Mouse (Mus musculus) liver, embryonic 15.5 days (tissue): ENCODE measurements around the gene Dusp13. TPM values are rescaled to one million over a fixed set of nuclear protein-coding genes. Genes with fewer than 3 reads are reported as not detected.
A peak's percentile ranks its signal among the peaks of the same experiment; 100 is the strongest.

Experiments used
- ATAC-seq: fragments of 200-750 bp; cut with Nextera tagmentation; 2 replicates; pipeline ENCODE4 v1.8.0; 2017; ENCODE audit warnings: moderate number of reproducible peaks, mild to moderate bottlenecking, moderate library complexity; ENCODE audit not compliant: insufficient read depth
- H3K27ac ChIP-seq: fragments of 300-500 bp; sonication (generic); replicated peaks from 2 replicates; pipeline ENCODE4 v1.5.1; 2015; ENCODE audit warnings: mild to moderate bottlenecking, inconsistent platforms
- H3K27me3 ChIP-seq: fragments of 300-500 bp; sonication (generic); 2 replicates; pipeline ENCODE4 v1.6.1; 2015; ENCODE audit warnings: mild to moderate bottlenecking, inconsistent platforms
- H3K36me3 ChIP-seq: fragments of 300-500 bp; sonication (generic); replicated peaks from 2 replicates; pipeline ENCODE4 v1.6.1; 2015; ENCODE audit warnings: moderate library complexity, mild to moderate bottlenecking, inconsistent platforms
- H3K4me1 ChIP-seq: fragments of 300-500 bp; sonication (generic); replicated peaks from 2 replicates; pipeline ENCODE4 v1.6.1; 2015; ENCODE audit warnings: inconsistent platforms
- H3K4me2 ChIP-seq: fragments of 300-500 bp; sonication (generic); 2 replicates; pipeline ENCODE4 v1.6.1; 2015; ENCODE audit warnings: moderate library complexity, mild to moderate bottlenecking, inconsistent platforms
- H3K4me3 ChIP-seq: fragments of 300-500 bp; sonication (generic); replicated peaks from 2 replicates; pipeline ENCODE4 v1.5.1; 2015; ENCODE audit warnings: mild to moderate bottlenecking, inconsistent platforms
- H3K9ac ChIP-seq: fragments of 300-500 bp; sonication (generic); 2 replicates; pipeline ENCODE4 v1.6.1; 2015; ENCODE audit warnings: moderate library complexity, mild to moderate bottlenecking, inconsistent platforms
- H3K9me3 ChIP-seq: fragments of 300-500 bp; sonication (generic); replicated peaks from 2 replicates; pipeline ENCODE4 v1.6.1; 2016; ENCODE audit warnings: inconsistent platforms
- WGBS: fragments of 180-500 bp; shearing (Covaris S2); methylation state at CpG from one replicate; pipeline ENCODE4 v1.1.7; 2015; ENCODE audit warnings: mixed read lengths; ENCODE audit not compliant: insufficient replicate concordance; 5-methylcytosine and 5-hydroxymethylcytosine counted together
- polyA plus RNA-seq: library from polyadenylated mRNA; unstranded; fragments of >200 nt; fragmentation: Nextera tagmentation; extraction: Ambion mirVana; gene quantifications from 2 replicates; pipeline ENCODE4 v1.2.1, GENCODE M21; 2015

The Dusp13 gene
- polyA plus RNA-seq, 1 experiment from 2014 or later: 0.18 TPM

DNA sequence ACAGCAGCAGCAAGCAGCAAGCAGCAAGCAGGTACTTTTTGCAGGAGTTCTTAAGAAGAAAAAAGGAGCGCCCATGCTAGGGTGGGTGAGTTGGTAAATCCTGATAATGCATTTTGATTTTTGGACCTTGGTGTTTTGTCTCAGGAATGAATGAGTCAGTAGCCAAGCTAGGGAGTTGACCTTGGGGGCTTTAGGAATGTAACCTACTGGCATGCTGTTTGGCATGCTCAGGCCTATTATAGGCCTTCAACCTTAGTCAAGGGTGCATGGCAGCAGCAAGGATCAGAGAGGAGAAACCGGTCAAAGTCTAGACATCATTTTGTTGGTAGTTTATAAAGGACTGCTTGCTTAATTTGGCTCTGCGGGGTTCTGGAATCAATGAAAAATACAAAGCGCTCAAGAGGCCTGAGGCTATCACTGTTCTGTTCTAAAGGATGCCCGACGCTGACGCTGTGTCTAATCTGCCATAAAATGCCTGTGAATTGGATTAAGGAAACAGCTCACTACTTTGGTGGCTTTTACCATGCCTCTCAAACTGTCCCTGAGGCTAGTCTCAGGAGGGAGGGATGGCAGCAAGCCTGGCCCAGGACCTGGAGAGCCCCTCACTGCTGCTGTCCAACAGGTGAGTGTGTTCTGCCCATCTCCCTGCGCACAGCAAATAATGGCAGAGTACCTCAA is 28.8 kb downstream of the Dusp13 start:
- no peak overlapping the region for H3K27ac ChIP-seq
- H3K4me1 ChIP-seq: no peaks in the 10 kb centered on the region
- ATAC-seq: no peak
- no peaks in the 10 kb centered on the region; the same call in 1 of the 2 replicates for H3K27me3 ChIP-seq
- no peak overlapping the region for H3K4me2 ChIP-seq
- WGBS: 79% methylated on average over 8 of the region's 8 CpGs
- H3K36me3 ChIP-seq: no peaks in the 10 kb centered on the region
- no peak overlapping the region for H3K4me3 ChIP-seq
- no peak overlapping the region for H3K9ac ChIP-seq
- no peaks in the 10 kb centered on the region for H3K9me3 ChIP-seq

GRCm38 (mm10) chr14:21720430-21721205 is 30.4 kb downstream of the Dusp13 start:
- Histone ChIP-seq H3K4me1 (no peaks in the 10 kb centered on the region), H3K27me3 (no peaks in the 10 kb centered on the region; the same call in 1 of the 2 replicates), H3K9ac (no peak overlapping the region), H3K27ac (no peak overlapping the region), H3K4me2 (no peak overlapping the region), H3K9me3 (no peaks in the 10 kb centered on the region), H3K4me3 (no peak overlapping the region), H3K36me3 (no peaks in the 10 kb centered on the region)
- ATAC-seq: no peak
- WGBS: 62% methylated on average over 4 of the region's 4 CpGs

GRCm38 (mm10) chr14:21719646-21720383 is 31.2 kb downstream of the Dusp13 start:
- Histone ChIP-seq H3K27ac (no peak overlapping the region), H3K36me3 (no peaks in the 10 kb centered on the region), H3K9me3 (no peaks in the 10 kb centered on the region), H3K4me1 (no peaks in the 10 kb centered on the region), H3K9ac (no peak overlapping the region), H3K27me3 (no peaks in the 10 kb centered on the region; the same call in 1 of the 2 replicates), H3K4me2 (0 out of 2 replicates have a peak overlapping the region, but pooled peaks have one; percentile 1), H3K4me3 (no peak overlapping the region)
- ATAC-seq: 0 out of 2 replicates have a peak, but pooled peaks have one; percentile 25
- 43% methylated on average over 17 of the region's 17 CpGs for WGBS

DNA sequence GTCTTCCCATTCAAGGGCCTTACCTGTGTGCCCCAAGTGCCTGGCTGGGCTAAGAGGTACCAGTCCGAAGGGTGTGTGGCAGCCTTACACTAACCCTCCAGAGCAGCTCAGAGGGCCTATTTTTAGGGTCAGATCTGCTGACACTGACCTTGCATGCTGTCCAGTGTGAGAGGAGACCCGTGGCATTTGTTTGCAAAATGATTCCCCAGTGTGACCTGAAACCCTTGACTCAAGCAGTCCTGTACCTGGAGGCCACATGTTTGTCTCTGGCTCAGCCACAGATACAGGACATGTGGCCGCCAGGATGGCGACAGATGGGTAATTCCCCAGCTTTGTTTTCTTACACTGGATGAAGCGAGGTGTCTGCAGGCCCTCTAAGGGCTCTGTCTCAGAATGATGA is 36.5 kb downstream of the Dusp13 start, which contains the start of gene Dupd1:
TSS of gene Dupd1 (minus strand) at position 91 of the 400 bp plus-strand sequence.
- Histone ChIP-seq H3K4me3 (no peak within 1 kb of the TSS), H3K4me2 (no peak within 1 kb of the TSS), H3K36me3 (no peaks in the 10 kb centered on the region), H3K9ac (no peak within 1 kb of the TSS), H3K27ac (no peak within 1 kb of the TSS), H3K27me3 (no peaks in the 10 kb centered on the region), H3K4me1 (no peaks in the 10 kb centered on the region), H3K9me3 (no peaks in the 10 kb centered on the region)
- 53% methylated on average over 5 of the region's 5 CpGs for WGBS
- ATAC-seq: no peak

GRCm38 (mm10) chr14:21711231-21711630 is 39.8 kb downstream of the Dusp13 start:
- H3K36me3 ChIP-seq: no peaks in the 10 kb centered on the region

GRCm38 (mm10) chr14:21709545-21709944 is 41.4 kb downstream of the Dusp13 start:
- H3K4me1 ChIP-seq: no peaks in the 10 kb centered on the region
- 53% methylated on average over 2 of the region's 2 CpGs for WGBS
- ATAC-seq: no peak
- H3K27ac ChIP-seq: no peak overlapping the region
- H3K4me3 ChIP-seq: no peak overlapping the region
- H3K36me3 ChIP-seq: no peaks in the 10 kb centered on the region
- no peaks in the 10 kb centered on the region for H3K9me3 ChIP-seq
- no peak overlapping the region for H3K4me2 ChIP-seq
- no peak overlapping the region for H3K9ac ChIP-seq
- peaks cover 8% of the 10 kb centered on the region; the same call in 1 of the 2 replicates for H3K27me3 ChIP-seq

More at GRCm38 (mm10) chr14:21711231-21711630, 39.8 kb downstream of the Dusp13 start:
- Histone ChIP-seq H3K9ac (no peak overlapping the region), H3K27ac (no peak overlapping the region), H3K4me3 (no peak overlapping the region), H3K4me1 (no peaks in the 10 kb centered on the region), H3K9me3 (no peaks in the 10 kb centered on the region), H3K27me3 (peaks cover 8% of the 10 kb centered on the region; the same call in 1 of the 2 replicates), H3K4me2 (no peak overlapping the region)
- WGBS: 45% methylated on average over 2 of the region's 2 CpGs
- ATAC-seq: no peak

DNA sequence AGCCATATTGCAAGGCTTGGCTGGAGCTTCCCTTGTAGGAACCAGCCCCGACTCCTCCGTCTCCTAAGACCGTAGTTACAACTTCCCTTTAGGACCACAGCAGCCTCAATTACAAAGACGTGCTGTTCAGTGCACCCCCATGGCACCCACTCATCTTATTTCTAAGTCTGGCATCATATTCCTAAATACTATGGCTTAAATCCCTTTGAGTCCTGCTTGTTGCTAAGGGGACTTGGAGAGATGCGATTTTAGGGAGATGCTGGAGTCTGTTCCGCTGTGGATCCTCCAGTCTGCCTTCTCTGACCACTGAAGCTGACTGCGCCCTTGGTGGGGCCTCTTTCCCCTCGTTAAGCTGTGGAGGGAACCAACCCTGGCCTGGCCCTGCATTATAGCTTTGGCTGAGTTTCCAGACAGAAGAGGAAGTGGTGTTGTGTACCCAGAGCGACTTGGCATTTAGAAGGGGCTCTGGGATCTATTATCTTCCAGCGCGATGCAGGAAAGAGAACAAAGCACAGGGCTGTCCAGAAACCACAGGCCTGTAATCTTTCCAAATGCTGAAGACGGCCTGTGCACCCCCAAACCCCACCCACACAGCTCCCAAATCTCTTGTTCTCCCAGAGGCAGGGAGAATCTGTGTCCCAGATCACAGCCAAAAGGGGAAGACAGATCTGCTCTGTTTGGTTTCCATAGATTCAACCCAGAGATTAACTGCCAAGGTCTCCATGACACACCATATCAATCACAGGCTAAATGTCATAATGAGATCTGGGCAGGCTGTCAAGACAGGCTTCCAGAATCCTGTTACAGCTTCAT is 44.0 kb downstream of the Dusp13 start:
- no peak for ATAC-seq
- 12% methylated on average over 12 of the region's 12 CpGs for WGBS
- Histone ChIP-seq H3K9ac (no peak overlapping the region), H3K4me1 (no peaks in the 10 kb centered on the region), H3K36me3 (no peaks in the 10 kb centered on the region), H3K4me2 (no peak overlapping the region), H3K4me3 (no peak overlapping the region), H3K27ac (peak overlapping the region; percentile 51; the same call in 1 of the 2 replicates), H3K27me3 (peaks cover 8% of the 10 kb centered on the region; the same call in 1 of the 2 replicates), H3K9me3 (no peaks in the 10 kb centered on the region)

GRCm38 (mm10) chr14:21705462-21705861 is 45.5 kb downstream of the Dusp13 start:
- Histone ChIP-seq H3K36me3 (no peaks in the 10 kb centered on the region), H3K9ac (no peak overlapping the region), H3K9me3 (no peaks in the 10 kb centered on the region), H3K4me3 (no peak overlapping the region), H3K4me2 (no peak overlapping the region), H3K27me3 (peaks cover 8% of the 10 kb centered on the region; the same call in 1 of the 2 replicates), H3K4me1 (no peaks in the 10 kb centered on the region), H3K27ac (no peak overlapping the region)
- no peak for ATAC-seq
- WGBS: 50% methylated on average over 2 of the region's 2 CpGs

DNA sequence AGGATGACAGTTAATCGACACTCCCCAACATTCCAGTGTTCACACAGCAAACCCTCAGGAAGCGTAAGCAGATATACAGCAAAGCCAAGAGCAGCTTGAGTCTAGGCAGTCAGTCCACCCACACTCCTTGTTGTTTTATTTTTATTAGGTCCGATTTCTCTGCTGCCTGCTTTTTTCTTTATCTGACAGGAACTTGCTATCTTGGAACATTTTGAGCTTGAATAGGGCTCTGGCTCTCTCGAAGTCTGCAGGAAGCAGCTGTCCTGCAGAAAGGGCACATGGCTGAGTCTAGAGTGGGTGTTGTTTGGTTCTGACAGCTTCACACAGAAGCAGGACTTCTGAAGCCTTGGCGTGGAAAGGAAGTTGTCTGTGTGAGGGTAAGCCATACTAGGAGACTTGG is 47.7 kb downstream of the Dusp13 start:
- Histone ChIP-seq H3K9me3 (no peaks in the 10 kb centered on the region), H3K27me3 (peaks cover 8% of the 10 kb centered on the region; the same call in 1 of the 2 replicates), H3K9ac (no peak overlapping the region), H3K36me3 (no peaks in the 10 kb centered on the region), H3K4me3 (no peak overlapping the region), H3K4me1 (no peaks in the 10 kb centered on the region), H3K27ac (no peak overlapping the region), H3K4me2 (no peak overlapping the region)
- WGBS: 20% methylated on average over 5 of the region's 5 CpGs
- 0 out of 2 replicates have a peak, but pooled peaks have one; percentile 42 for ATAC-seq

GRCm38 (mm10) chr14:21702691-21703090 is 48.3 kb downstream of the Dusp13 start:
- Histone ChIP-seq H3K27me3 (peaks cover 11% of the 10 kb centered on the region; the same call in 1 of the 2 replicates), H3K4me3 (no peak overlapping the region), H3K9ac (no peak overlapping the region), H3K4me2 (no peak overlapping the region), H3K4me1 (no peaks in the 10 kb centered on the region), H3K27ac (no peak overlapping the region), H3K36me3 (no peaks in the 10 kb centered on the region), H3K9me3 (no peaks in the 10 kb centered on the region)
- ATAC-seq: no peak
- WGBS: 73% methylated on average over 8 of the region's 8 CpGs
